Mouse (Mus musculus): ENCODE results near the gene Gzmm. TPM values are rescaled to one million over a fixed set of nuclear protein-coding genes. Genes with fewer than 3 reads are reported as not detected.
"Not testable (repeated sequence)": the region's sequence is repeated elsewhere in the genome, so short reads cannot be mapped to it uniquely, and the experiment has no call there.

Gzmm gene
- polyA plus RNA-seq, 1 experiment from 2014 or later = 0.46 TPM

- Histone ChIP-seq H3K4me3 (no peak overlapping the region), H3K9me3 (no peaks in the 10 kb centered on the region), H3K27ac (no peak overlapping the region), H3K4me1 (peaks cover 39% of the 10 kb centered on the region), H3K36me3 (no peaks in the 10 kb centered on the region), H3K27me3 (ENCODE audit: insufficient read depth, poor library complexity, severe bottlenecking) (no peaks in the 10 kb centered on the region)
- no peak for DNase-seq (ENCODE audit: low spot score)
- WGBS = 75% methylated on average over 6 of the region's 6 CpGs
Observed at GRCm38 (mm10) chr10:79697916-79698315, 9.1 kb downstream of the Gzmm start.

GRCm38 (mm10) chr10:79698459-79698858, 9.6 kb downstream of the Gzmm start:
- H3K27me3 ChIP-seq (ENCODE audit: insufficient read depth, poor library complexity, severe bottlenecking) = no peaks in the 10 kb centered on the region
- peaks cover 39% of the 10 kb centered on the region for H3K4me1 ChIP-seq
- H3K27ac ChIP-seq = no peak overlapping the region
- no peaks in the 10 kb centered on the region for H3K36me3 ChIP-seq
- WGBS = 84% methylated on average over 6 of the region's 6 CpGs
- DNase-seq (ENCODE audit: low spot score) = no peak
- H3K4me3 ChIP-seq = no peak overlapping the region
- H3K9me3 ChIP-seq = no peaks in the 10 kb centered on the region

GRCm38 (mm10) chr10:79700676-79701075, 11.9 kb downstream of the Gzmm start:
- H3K9me3 ChIP-seq = no peaks in the 10 kb centered on the region
- H3K4me3 ChIP-seq = peak overlapping the region; percentile 8; the same call in 1 of the 2 replicates
- DNase-seq (ENCODE audit: low spot score) = peak; percentile 72
- WGBS = 27% methylated on average over 7 of the region's 7 CpGs
- H3K27me3 ChIP-seq (ENCODE audit: insufficient read depth, poor library complexity, severe bottlenecking) = no peaks in the 10 kb centered on the region
- peaks cover 40% of the 10 kb centered on the region for H3K4me1 ChIP-seq
- peak overlapping the region; percentile 81 for H3K27ac ChIP-seq
- no peaks in the 10 kb centered on the region for H3K36me3 ChIP-seq

GRCm38 (mm10) chr10:79701443-79702129, 12.8 kb downstream of the Gzmm start:
- Histone ChIP-seq H3K27me3 (ENCODE audit: insufficient read depth, poor library complexity, severe bottlenecking) (no peaks in the 10 kb centered on the region), H3K27ac (peak overlapping the region; percentile 81), H3K4me3 (peak overlapping the region; percentile 8; the same call in 1 of the 2 replicates), H3K4me1 (peaks cover 40% of the 10 kb centered on the region), H3K9me3 (no peaks in the 10 kb centered on the region), H3K36me3 (peaks cover 6% of the 10 kb centered on the region)
- WGBS = 49% methylated on average over 10 of the region's 10 CpGs
- DNase-seq (ENCODE audit: low spot score) = peak; percentile 76

- 88% methylated on average over 4 of the region's 4 CpGs for WGBS
- not testable (repeated sequence) for DNase-seq (ENCODE audit: low spot score); H3K4me3 ChIP-seq; H3K9me3 ChIP-seq; H3K27ac ChIP-seq; H3K27me3 ChIP-seq (ENCODE audit: insufficient read depth, poor library complexity, severe bottlenecking)
- Histone ChIP-seq H3K4me1 (peaks cover 52% of the 10 kb centered on the region), H3K36me3 (peaks cover 20% of the 10 kb centered on the region)
Observed at GRCm38 (mm10) chr10:79702970-79703369, 14.2 kb downstream of the Gzmm start.

GRCm38 (mm10) chr10:79703541-79703940, 14.7 kb downstream of the Gzmm start:
- Histone ChIP-seq H3K9me3 (no peaks in the 10 kb centered on the region), H3K4me3 (peak overlapping the region; percentile 74), H3K4me1 (peaks cover 58% of the 10 kb centered on the region), H3K27me3 (ENCODE audit: insufficient read depth, poor library complexity, severe bottlenecking) (no peaks in the 10 kb centered on the region), H3K36me3 (peaks cover 25% of the 10 kb centered on the region), H3K27ac (peak overlapping the region; percentile 95)
- WGBS = 73% methylated on average over 10 of the region's 10 CpGs
- no peak for DNase-seq (ENCODE audit: low spot score)

GRCm38 (mm10) chr10:79704065-79704969, 15.5 kb downstream of the Gzmm start, which contains the start of gene Bsg:
Gene Bsg (plus strand): TSS chr10:79704491.
- Histone ChIP-seq H3K36me3 (peaks cover 33% of the 10 kb centered on the region), H3K27ac (peak within 1 kb of the TSS; percentile 95), H3K27me3 (ENCODE audit: insufficient read depth, poor library complexity, severe bottlenecking) (no peaks in the 10 kb centered on the region), H3K9me3 (no peaks in the 10 kb centered on the region), H3K4me1 (peaks cover 66% of the 10 kb centered on the region), H3K4me3 (peak within 1 kb of the TSS; percentile 74)
- 1% methylated on average over 65 of the region's 65 CpGs for WGBS
- DNase-seq (ENCODE audit: low spot score) = peak; percentile 99

GRCm38 (mm10) chr10:79704970-79705360, 16.1 kb downstream of the Gzmm start:
- peaks cover 70% of the 10 kb centered on the region for H3K4me1 ChIP-seq
- no peak for DNase-seq (ENCODE audit: low spot score)
- peak overlapping the region; percentile 74 for H3K4me3 ChIP-seq
- H3K9me3 ChIP-seq = no peaks in the 10 kb centered on the region
- 5% methylated on average over 10 of the region's 10 CpGs for WGBS
- no peaks in the 10 kb centered on the region for H3K27me3 ChIP-seq (ENCODE audit: insufficient read depth, poor library complexity, severe bottlenecking)
- peaks cover 39% of the 10 kb centered on the region for H3K36me3 ChIP-seq
- peak overlapping the region; percentile 95 for H3K27ac ChIP-seq

- peaks cover 49% of the 10 kb centered on the region for H3K36me3 ChIP-seq
- peak overlapping the region; percentile 74 for H3K4me3 ChIP-seq
Observed at GRCm38 (mm10) chr10:79705951-79706350, 17.1 kb downstream of the Gzmm start.

GRCm38 (mm10) chr10:79706406-79707094, 17.7 kb downstream of the Gzmm start:
- H3K36me3 ChIP-seq = peaks cover 55% of the 10 kb centered on the region
- H3K27me3 ChIP-seq (ENCODE audit: insufficient read depth, poor library complexity, severe bottlenecking) = no peaks in the 10 kb centered on the region
- WGBS = 78% methylated on average over 5 of the region's 5 CpGs
- no peak for DNase-seq (ENCODE audit: low spot score)
- H3K4me1 ChIP-seq = peaks cover 74% of the 10 kb centered on the region
- no peaks in the 10 kb centered on the region for H3K9me3 ChIP-seq
- peak overlapping the region; percentile 95; the same call in 1 of the 2 replicates for H3K27ac ChIP-seq
- peak overlapping the region; percentile 74 for H3K4me3 ChIP-seq

More at GRCm38 (mm10) chr10:79705951-79706350, 17.1 kb downstream of the Gzmm start:
- Histone ChIP-seq H3K27ac (peak overlapping the region; percentile 95), H3K27me3 (ENCODE audit: insufficient read depth, poor library complexity, severe bottlenecking) (no peaks in the 10 kb centered on the region), H3K4me1 (peaks cover 74% of the 10 kb centered on the region), H3K9me3 (no peaks in the 10 kb centered on the region)
- peak; percentile 93 for DNase-seq (ENCODE audit: low spot score)
- 55% methylated on average over 5 of the region's 5 CpGs for WGBS

- Histone ChIP-seq H3K4me1 (peaks cover 73% of the 10 kb centered on the region), H3K27ac (peak overlapping the region; percentile 95), H3K4me3 (peak overlapping the region; percentile 74), H3K9me3 (no peaks in the 10 kb centered on the region), H3K27me3 (ENCODE audit: insufficient read depth, poor library complexity, severe bottlenecking) (no peaks in the 10 kb centered on the region), H3K36me3 (peaks cover 61% of the 10 kb centered on the region)
- DNase-seq (ENCODE audit: low spot score) = no peak
- 69% methylated on average over 1 of the region's 1 CpGs for WGBS
Observed at GRCm38 (mm10) chr10:79707162-79707561, 18.3 kb downstream of the Gzmm start.

GRCm38 (mm10) chr10:79707759-79708158, 18.9 kb downstream of the Gzmm start:
- Histone ChIP-seq H3K27ac (no peak overlapping the region), H3K4me3 (peak overlapping the region; percentile 74), H3K4me1 (peaks cover 78% of the 10 kb centered on the region), H3K9me3 (no peaks in the 10 kb centered on the region), H3K36me3 (peaks cover 62% of the 10 kb centered on the region), H3K27me3 (ENCODE audit: insufficient read depth, poor library complexity, severe bottlenecking) (no peaks in the 10 kb centered on the region)
- no peak for DNase-seq (ENCODE audit: low spot score)
- 47% methylated on average over 4 of the region's 4 CpGs for WGBS
